ENCODE assay signal across 19 mouse cellular contexts in the genomic region with DNA sequence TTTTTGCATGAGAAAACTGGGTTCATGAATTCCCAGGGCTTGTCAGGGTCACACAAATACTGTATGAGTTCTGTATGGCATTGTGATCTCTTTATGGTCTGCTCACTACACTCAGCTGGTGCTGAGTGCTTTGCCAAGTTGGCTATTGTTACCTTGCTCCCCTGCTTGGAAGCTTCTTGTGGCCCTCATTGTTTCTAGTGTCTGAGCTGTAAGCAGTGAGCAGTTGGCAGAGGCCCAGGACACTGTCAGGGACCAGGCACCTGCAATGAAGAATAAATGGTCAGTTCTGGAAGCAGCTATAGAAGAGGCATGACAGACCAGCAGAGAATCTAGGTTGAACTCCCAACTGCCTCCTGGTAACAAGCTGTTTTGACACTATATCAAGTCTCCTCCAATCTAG.
DNase-seq lines count a peak whose midpoint lies in the region; ATAC-seq and TF ChIP-seq lines count a peak whose summit lies in the region.
"Had no signal": no experiment of that assay in that cellular context is flagged by ENCODE, and none has a peak within 500 bp of the region (broad histone marks: within the 10 kb centered on the region; RNA-seq: fewer than 3 reads in every experiment).

No protein-coding gene starts in this region.

- no peak overlapping the region for H3K9ac ChIP-seq in forebrain, embryonic 15.5 days (replicated peaks)
- H3K9ac ChIP-seq: neural tube, embryonic 13.5 days had no signal

- peaks cover 7% of the 10 kb centered on the region; the same call in 1 of the 2 replicates for H3K4me1 ChIP-seq in cerebellum, adult 2 months (ENCODE audit: control insufficient read depth, insufficient read depth, low read length)
- H3K4me1 ChIP-seq in forebrain, embryonic 15.5 days: no peaks in the 10 kb centered on the region

- TF ChIP-seq CTCF in cerebellum, adult 2 months (IDR thresholded peaks at IDR 0.05; ENCODE audit: borderline replicate concordance, insufficient read depth, low read depth, low read length): no peak

- H3K4me2 ChIP-seq in forebrain, embryonic 15.5 days (replicated peaks): no peak overlapping the region
- H3K4me2 ChIP-seq: neural tube, embryonic 13.5 days had no signal

- no peaks in the 10 kb centered on the region for H3K36me3 ChIP-seq in forebrain, embryonic 15.5 days
- H3K36me3 ChIP-seq: midbrain, embryonic 10.5 days; neural tube, embryonic 13.5 days had no signal

- no peaks in the 10 kb centered on the region for H3K9me3 ChIP-seq in forebrain, embryonic 15.5 days
- H3K9me3 ChIP-seq: midbrain, embryonic 10.5 days; neural tube, embryonic 13.5 days had no signal

- no peaks in the 10 kb centered on the region; the same call in 1 of the 2 replicates for H3K27me3 ChIP-seq in cerebellum, adult 2 months (ENCODE audit: control insufficient read depth, insufficient read depth, low read length)
- H3K27me3 ChIP-seq in forebrain, embryonic 15.5 days: no peaks in the 10 kb centered on the region
- H3K27me3 ChIP-seq: CH12.LX; neural tube, embryonic 13.5 days had no signal

- ATAC-seq in forebrain, embryonic 15.5 days (replicated peaks): no peak
- ATAC-seq: forebrain, embryonic 16.5 days; inflammation-experienced regulatory T-cells, adult 6 months had no signal

- H3K4me3 ChIP-seq in cerebellum, adult 2 months (replicated peaks; ENCODE audit: insufficient read depth, low read depth, low read length): no peak overlapping the region
- H3K4me3 ChIP-seq in forebrain, embryonic 15.5 days: no peak overlapping the region
- H3K4me3 ChIP-seq: heart, adult 2 months; midbrain, embryonic 10.5 days; neural tube, embryonic 13.5 days had no signal

- no peak overlapping the region for H3K27ac ChIP-seq in cerebellum, adult 2 months (ENCODE audit: insufficient read depth, low read length)
- no peak overlapping the region for H3K27ac ChIP-seq in forebrain, embryonic 15.5 days (replicated peaks)
- H3K27ac ChIP-seq: heart, adult 2 months; midbrain, embryonic 10.5 days; neural tube, embryonic 13.5 days had no signal

- peak; percentile 8 for DNase-seq in adrenal gland, postnatal 25 days
- no peak for DNase-seq in adrenal gland, adult 8-10 months
- peak; percentile 38 for DNase-seq in ovary, adult 18-20 months (ENCODE audit: low spot score)
- DNase-seq in ovary, postnatal 10 days (ENCODE audit: low spot score): no peak
- peak; percentile 49 to 75 for DNase-seq in cerebellum, adult 2 months
- peak; percentile 17 for DNase-seq in ovary, postnatal 14 days (ENCODE audit: low spot score)
- DNase-seq in urinary bladder, postnatal 25 days (ENCODE audit: low spot score): no peak
- DNase-seq: heart, adult 2 months; kidney, adult 8-10 months; liver; lung, adult 18-20 months; right cerebral cortex, adult 18-20 months; thymus, postnatal 14 days had no signal

- no peak for TF ChIP-seq POLR2A in cerebellum, adult 2 months (IDR thresholded peaks at IDR 0.05; ENCODE audit: borderline replicate concordance, insufficient read depth, low read length)

Comparison
In these comparisons a context has a peak if more than half of its experiments do, and no peak if none do; other contexts are left out.
1. DNase-seq: peak in adrenal gland, postnatal 25 days (single experiment), ovary, adult 18-20 months (single experiment), cerebellum, adult 2 months (2 of 2) and ovary, postnatal 14 days (single experiment); none in adrenal gland, adult 8-10 months (single experiment), ovary, postnatal 10 days (single experiment) and urinary bladder, postnatal 25 days (single experiment).